Mouse (Mus musculus): ENCODE measurements around the gene Tppp2.

DNA sequence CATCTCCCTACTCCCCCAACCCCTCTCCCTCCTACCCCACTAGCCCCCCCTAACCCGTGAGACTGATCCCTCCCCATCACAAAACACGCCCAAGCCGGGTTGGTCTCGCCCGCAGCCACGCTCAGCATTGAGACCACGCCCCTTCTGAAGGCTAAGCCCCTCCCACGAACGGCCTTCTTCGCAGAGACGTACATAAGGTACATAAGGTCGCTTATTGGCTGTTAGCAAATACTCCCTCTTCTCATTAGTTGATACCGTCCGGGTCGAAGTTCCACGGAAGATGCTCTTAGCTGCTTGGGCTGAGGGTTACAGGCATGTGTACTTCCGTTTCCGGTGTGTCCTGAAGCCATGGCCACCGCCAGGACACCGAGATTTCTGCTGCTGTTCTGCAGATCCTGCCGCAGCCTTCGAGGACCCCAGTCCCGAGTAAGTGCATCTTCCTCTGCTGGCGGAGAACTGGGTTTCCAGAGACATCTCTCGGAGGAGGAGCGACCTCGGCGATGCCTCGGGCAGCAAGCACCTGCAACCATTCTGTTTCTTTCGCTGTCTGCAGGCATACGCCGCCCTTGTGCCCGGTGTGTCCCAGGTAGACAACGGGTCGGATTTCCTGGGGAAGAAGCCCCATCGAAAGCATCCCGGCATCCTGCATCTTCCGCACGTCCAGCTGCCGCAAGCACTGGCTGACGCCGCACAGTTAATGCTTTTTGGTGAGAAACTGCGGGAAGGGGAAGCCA is 33.5 kb upstream of the Tppp2 start, which contains the start of gene Mettl17:
- TF ChIP-seq CTCF (IDR thresholded peaks at IDR 0.05) (no peak), EP300 (IDR thresholded peaks at IDR 0.05) (no peak; the same call in 1 of the 2 replicates)
